ENCODE assay signal across 9 mouse cellular contexts in genomic region chr4:41606784-41607183, GRCm38 (mm10). TPM values are rescaled to one million over a fixed set of nuclear protein-coding genes. Genes with fewer than 3 reads are reported as not detected.
DNase-seq lines count a peak whose midpoint lies in the region; ATAC-seq and TF ChIP-seq lines count a peak whose summit lies in the region.
"Had no signal": no experiment of that assay in that cellular context is flagged by ENCODE, and none has a peak within 500 bp of the region (broad histone marks: within the 10 kb centered on the region; RNA-seq: fewer than 3 reads in every experiment).

No protein-coding gene starts in this region.

- no peak overlapping the region for H3K4me3 ChIP-seq in kidney, adult 2 months (ENCODE audit: insufficient read depth, low read depth, low read length)
- H3K4me3 ChIP-seq in kidney, embryonic 14.5 days (ENCODE audit: low read length) = no peak overlapping the region
- H3K4me3 ChIP-seq: lung, embryonic 15.5 days had no signal

- H3K27me3 ChIP-seq in kidney, adult 2 months (replicated peaks; ENCODE audit: control insufficient read depth, insufficient read depth, low read length) = no peaks in the 10 kb centered on the region
- no peaks in the 10 kb centered on the region for H3K27me3 ChIP-seq in kidney, embryonic 14.5 days (ENCODE audit: control insufficient read depth, insufficient read depth, low read length)
- H3K27me3 ChIP-seq: lung, embryonic 15.5 days had no signal

- no peak overlapping the region for H3K4me2 ChIP-seq in kidney, embryonic 14.5 days (replicated peaks; ENCODE audit: low read depth, low read length)
- H3K4me2 ChIP-seq: lung, embryonic 15.5 days had no signal

- H3K4me1 ChIP-seq in kidney, adult 2 months (ENCODE audit: control insufficient read depth, insufficient read depth, low read length) = no peaks in the 10 kb centered on the region
- H3K4me1 ChIP-seq in kidney, embryonic 14.5 days (ENCODE audit: control insufficient read depth, insufficient read depth, low read length) = no peaks in the 10 kb centered on the region
- H3K4me1 ChIP-seq: lung, embryonic 15.5 days had no signal

- TF ChIP-seq POLR2A in kidney, adult 2 months (IDR thresholded peaks at IDR 0.05; ENCODE audit: low read depth, low read length) = no peak

- 34% methylated on average over 4 of the region's 4 CpGs for WGBS in kidney, adult 2 months
- 28% methylated on average over 4 of the region's 4 CpGs for WGBS in kidney, embryonic 14.5 days

- DNase-seq in kidney, adult 2 months = peak; percentile 51
- DNase-seq in WW6 (ENCODE audit: low read depth, low spot score) = peak; percentile 29
- DNase-seq in forelimb bud, embryonic 11.5 days (ENCODE audit: low read depth, low spot score) = peak; percentile 89
- DNase-seq in mesoderm, embryonic 11.5 days (ENCODE audit: low read depth, low spot score) = peak; percentile 85
- no peak for DNase-seq in left cerebral cortex, postnatal 25 days (ENCODE audit: low spot score in 2 of 2)
- no peak for DNase-seq in MN1 (ENCODE audit: low spot score)
- DNase-seq in cerebellum, adult 18-20 months = no peak

- H3K9me3 ChIP-seq in kidney, embryonic 14.5 days (ENCODE audit: control insufficient read depth, low read length) = no peaks in the 10 kb centered on the region
- H3K9me3 ChIP-seq: lung, embryonic 15.5 days had no signal

- H3K36me3 ChIP-seq in kidney, adult 2 months (ENCODE audit: control insufficient read depth, insufficient read depth, low read length) = no peaks in the 10 kb centered on the region
- no peaks in the 10 kb centered on the region for H3K36me3 ChIP-seq in kidney, embryonic 14.5 days (ENCODE audit: control insufficient read depth, insufficient read depth, low read length)
- H3K36me3 ChIP-seq: lung, embryonic 15.5 days had no signal

- intact Hi-C loops in left cerebral cortex, postnatal 25 days (cut with DNase I) = no loop called here

- no peak overlapping the region for H3K9ac ChIP-seq in kidney, embryonic 14.5 days (ENCODE audit: low read depth, low read length)
- H3K9ac ChIP-seq: lung, embryonic 15.5 days had no signal

- no peak for ATAC-seq in kidney, embryonic 14.5 days (ENCODE audit: low FRiP score, low TSS enrichment)

- no peak overlapping the region for H3K27ac ChIP-seq in kidney, adult 2 months (ENCODE audit: insufficient read depth, low read depth, low read length)
- no peak overlapping the region for H3K27ac ChIP-seq in kidney, embryonic 14.5 days (ENCODE audit: low read depth, low read length)
- H3K27ac ChIP-seq: lung, embryonic 15.5 days had no signal

- TF ChIP-seq CTCF in kidney, adult 2 months (conservative IDR thresholded peaks at IDR 0.05; ENCODE audit: insufficient read depth, insufficient read length, low read depth, low read length) = no peak

RNA-seq across cellular contexts. Expression of gene Enho, which starts 33.3 kb away (rescaled TPM):
- 9.3 and 9.9 TPM in 2 replicates for polyA plus RNA-seq in kidney, adult 2 months (2012; rRNA removed)
- polyA plus RNA-seq in kidney, embryonic 14.5 days (2014; fragmentation: Nextera tagmentation; extraction: Ambion mirVana) = 23.2 and 23.5 TPM in 2 replicates
- total RNA-seq in left cerebral cortex, postnatal 25 days (2021) = 10 to 100 TPM; 54.4 to 63.0 TPM

RNA-seq across cellular contexts. Expression of gene Dnaic1, which starts 37.2 kb away (rescaled TPM):
- polyA plus RNA-seq in kidney, adult 2 months (2012; rRNA removed) = 0.83 and 0.92 TPM in 2 replicates
- polyA plus RNA-seq in kidney, embryonic 14.5 days (2014; fragmentation: Nextera tagmentation; extraction: Ambion mirVana) = 2.2 and 2.4 TPM in 2 replicates
- 1 to 10 TPM; 7.2 to 8.0 TPM for total RNA-seq in left cerebral cortex, postnatal 25 days (2021)

RNA-seq across cellular contexts. Expression of gene Fam219a, which starts 37.4 kb away (rescaled TPM):
- 16.4 and 18.4 TPM in 2 replicates for polyA plus RNA-seq in kidney, adult 2 months (2012; rRNA removed)
- polyA plus RNA-seq in kidney, embryonic 14.5 days (2014; fragmentation: Nextera tagmentation; extraction: Ambion mirVana) = 2.2 and 2.7 TPM in 2 replicates
- total RNA-seq in left cerebral cortex, postnatal 25 days (2021) = 100 to 1,000 TPM; 203 to 209 TPM

Comparison
In these comparisons a context has a peak if more than half of its experiments do, and no peak if none do; other contexts are left out.
1. DNase-seq: peak in kidney, adult 2 months (single experiment), WW6 (single experiment), forelimb bud, embryonic 11.5 days (single experiment) and mesoderm, embryonic 11.5 days (single experiment); none in left cerebral cortex, postnatal 25 days (0 of 2), MN1 (single experiment) and cerebellum, adult 18-20 months (0 of 2).